Mouse (Mus musculus) lung, adult 2 months (tissue): Measurements from ENCODE around the gene Ubn2. TPM values are rescaled to one million over a fixed set of nuclear protein-coding genes. Genes with fewer than 3 reads are reported as not detected.

Experiments
- DNase-seq: peaks from one replicate; pipeline ENCODE4 v3.0.0; 2022
- H3K4me1 ChIP-seq: fragments of 200-500 bp; 2 replicates; pipeline ENCODE4 v1.6.1; 2011; ENCODE audit warnings: low read length; ENCODE audit not compliant: control insufficient read depth, insufficient read depth
- H3K4me3 ChIP-seq: fragments of 200-500 bp; replicated peaks from 2 replicates; pipeline ENCODE3; 2011; ENCODE audit warnings: low read depth, mild to moderate bottlenecking, control low read depth, low read length; ENCODE audit errors: extremely low read depth
- CTCF ChIP-seq: fragments of 200-500 bp; IDR thresholded peaks from 2 replicates; pipeline ENCODE4 v1.5.1; 2011; ENCODE audit warnings: mild to moderate bottlenecking, low read length, control low read depth; ENCODE audit not compliant: insufficient read depth
- POLR2A ChIP-seq: fragments of 200-500 bp; IDR thresholded peaks from 2 replicates; pipeline ENCODE4 v1.6.1; 2011; ENCODE audit warnings: low read depth, mild to moderate bottlenecking, control low read depth, low read length, borderline replicate concordance; ENCODE audit errors: extremely low read depth
- whole genome bisulfite sequencing: fragments of 180-500 bp; shearing (Covaris S2); methylation state at CpG from one replicate; pipeline ENCODE4 v1.1.7; 2018; 5-methylcytosine and 5-hydroxymethylcytosine counted together
- polyA plus RNA-seq: library from polyadenylated mRNA; depleted of rRNA; stranded (reverse); fragments of >200 nt; gene quantifications from 2 replicates; pipeline ENCODE4 v1.2.3, GENCODE M21; 2012; rRNA removed

Ubn2 gene
- polyA plus RNA-seq, 1 experiment: 7.8 TPM

- WGBS: 2% methylated on average over 28 of the region's 28 CpGs
- peak; percentile 88 for DNase-seq
- no peak for TF ChIP-seq CTCF
- peak; percentile 95; the same call in 1 of the 2 replicates for TF ChIP-seq POLR2A
- Histone ChIP-seq H3K4me1 (no peaks in the 10 kb centered on the region; the same call in 1 of the 2 replicates), H3K4me3 (peak overlapping the region; percentile 86)
Observed at GRCm38 (mm10) chr6:38550250-38551061, 116.7 kb downstream of the Ubn2 start.

- under 1% methylated on average over 98 of the region's 98 CpGs for WGBS
- TF ChIP-seq CTCF (no peak), POLR2A (peak; percentile 94)
Observed at GRCm38 (mm10) chr6:38551062-38551988, 117.6 kb downstream of the Ubn2 start, which contains the start of gene Luc7l2. TSS of gene Luc7l2 (plus strand) at chr6:38551334.

GRCm38 (mm10) chr6:38551989-38552635, 118.4 kb downstream of the Ubn2 start:
- TF ChIP-seq POLR2A (no peak), CTCF (no peak)
- DNase-seq: peak; percentile 99
- Histone ChIP-seq H3K4me3 (peak overlapping the region; percentile 83), H3K4me1 (peaks cover 3% of the 10 kb centered on the region; the same call in 1 of the 2 replicates)
- WGBS: under 1% methylated on average over 32 of the region's 32 CpGs

More at GRCm38 (mm10) chr6:38551062-38551988, 117.6 kb downstream of the Ubn2 start, which contains the start of gene Luc7l2:
- DNase-seq: peak; percentile 89
- H3K4me1 ChIP-seq: peaks cover 3% of the 10 kb centered on the region; the same call in 1 of the 2 replicates
- peak within 1 kb of the TSS; percentile 86 for H3K4me3 ChIP-seq

- Histone ChIP-seq H3K4me3 (peak overlapping the region; percentile 74), H3K4me1 (peaks cover 3% of the 10 kb centered on the region; the same call in 1 of the 2 replicates)
- no peak for TF ChIP-seq CTCF
- TF ChIP-seq POLR2A: no peak
- 13% methylated on average over 5 of the region's 5 CpGs for WGBS
- DNase-seq: no peak
Observed at GRCm38 (mm10) chr6:38552636-38553000, 118.9 kb downstream of the Ubn2 start.

Other genes starting within 250 kb of the Ubn2 start
- gene D630045J12Rik, start 179.9 kb upstream of the Ubn2 start, polyA plus RNA-seq: 6.0 and 7.1 TPM in 2 replicates
- 3.2 and 4.4 TPM in 2 replicates for gene Zc3hav1l, start 134.7 kb upstream of the Ubn2 start, polyA plus RNA-seq
- gene Zc3hav1, start 79.3 kb upstream of the Ubn2 start, polyA plus RNA-seq: 22.3 and 24.6 TPM in 2 replicates
- gene Ttc26, start 52.5 kb upstream of the Ubn2 start, polyA plus RNA-seq: 1.3 and 1.9 TPM in 2 replicates
- 147 and 171 TPM in 2 replicates for gene Fmc1, start 99.6 kb downstream of the Ubn2 start, polyA plus RNA-seq
- 33.6 and 39.0 TPM in 2 replicates for gene Luc7l2, start 117.4 kb downstream of the Ubn2 start, polyA plus RNA-seq
- gene Klrg2, start 203.3 kb downstream of the Ubn2 start, polyA plus RNA-seq: 4.0 and 5.3 TPM in 2 replicates
- 0.50 and 1.1 TPM in 2 replicates for gene Clec2l, start 229.1 kb downstream of the Ubn2 start, polyA plus RNA-seq